Mouse (Mus musculus) CH12.LX (cell line): ENCODE results near the gene Pi16. TPM values are rescaled to one million over a fixed set of nuclear protein-coding genes. Genes with fewer than 3 reads are reported as not detected.
A peak's percentile ranks its signal among the peaks of the same experiment; 100 is the strongest.

Experiments
- DNase-seq: peaks from one replicate; pipeline ENCODE4 v3.0.0-alpha.2; 2013; ENCODE audit errors: extremely low read depth
- H3K27ac ChIP-seq: 2 replicates; pipeline ENCODE4 v1.5.1; 2012; ENCODE audit warnings: low read depth, mild to moderate bottlenecking, control low read depth, moderate library complexity; ENCODE audit not compliant: insufficient read depth
- H3K27me3 ChIP-seq: replicated peaks from 2 replicates; pipeline ENCODE3; 2012; ENCODE audit warnings: inconsistent platforms
- H3K36me3 ChIP-seq, 2 experiments: replicated peaks in 1 of 2; 2 replicates each; pipeline versions ENCODE3 to v1.6.1; 2012; ENCODE audit warnings: inconsistent platforms in 1 of 2, low read length in 1 of 2, mild to moderate bottlenecking in 1 of 2, mixed read lengths in 1 of 2, moderate library complexity in 1 of 2; ENCODE audit not compliant: control insufficient read depth in 1 of 2, insufficient read depth in 1 of 2
- H3K4me1 ChIP-seq, 2 experiments: 2 replicates each; pipeline ENCODE4 v1.6.1; 2012; ENCODE audit warnings: inconsistent platforms in 1 of 2, moderate library complexity in 1 of 2; ENCODE audit not compliant: insufficient read depth in 2 of 2, control insufficient read depth in 1 of 2
- H3K4me2 ChIP-seq: 2 replicates; pipeline ENCODE4 v1.6.1; 2012; ENCODE audit warnings: low read depth, mild to moderate bottlenecking, control low read depth; ENCODE audit not compliant: poor library complexity, insufficient read depth, severe bottlenecking
- H3K4me3 ChIP-seq, 3 experiments: fragments of 150-350 bp in 1 of 3; sonication (generic) in 1 of 3; replicated peaks in 1 of 3; 2 replicates each; pipeline versions ENCODE3 to v1.5.1; 2011 to 2012; ENCODE audit warnings: low read depth in 2 of 3, low read length in 2 of 3, mild to moderate bottlenecking in 2 of 3, moderate library complexity in 2 of 3, control low read depth in 1 of 3, improper control_type of control experiment in 1 of 3, inconsistent platforms in 1 of 3, mixed read lengths in 1 of 3; ENCODE audit not compliant: poor library complexity in 1 of 3
- H3K79me2 ChIP-seq: replicated peaks from 2 replicates; pipeline ENCODE4 v1.6.1; 2012; ENCODE audit warnings: mild to moderate bottlenecking, moderate library complexity; ENCODE audit not compliant: control insufficient read depth, poor library complexity, insufficient read depth, severe bottlenecking; ENCODE audit errors: extremely low read depth
- H3K9ac ChIP-seq: 2 replicates; pipeline ENCODE4 v1.6.1; 2012; ENCODE audit warnings: low read depth, mild to moderate bottlenecking, control low read depth, moderate library complexity; ENCODE audit not compliant: insufficient read depth
- H3K9me3 ChIP-seq: replicated peaks from 2 replicates; pipeline ENCODE3; 2012; ENCODE audit warnings: low read length, inconsistent platforms, mixed read lengths
- CHD1 ChIP-seq: IDR thresholded peaks from 2 replicates; pipeline ENCODE4 v1.6.1; 2012; ENCODE audit warnings: low read depth, low read length, improper control_type of control experiment, inconsistent platforms
- CHD2 ChIP-seq: IDR thresholded peaks from 2 replicates; pipeline ENCODE4 v1.6.1; 2011; ENCODE audit warnings: low read length, improper control_type of control experiment
- CTCF ChIP-seq, 2 experiments: IDR thresholded peaks in 1 of 2; conservative IDR thresholded peaks in 1 of 2; 2 replicates each; pipeline ENCODE4 v1.5.1; 2011 to 2012; ENCODE audit warnings: low read depth in 2 of 2, low read length in 2 of 2, improper control_type of control experiment in 1 of 2, inconsistent platforms in 1 of 2, mild to moderate bottlenecking in 1 of 2, moderate library complexity in 1 of 2
- EP300 ChIP-seq: IDR thresholded peaks from 2 replicates; pipeline ENCODE4 v1.6.1; 2011; ENCODE audit warnings: low read length, improper control_type of control experiment
- ETS1 ChIP-seq: conservative IDR thresholded peaks from 2 replicates; pipeline ENCODE4 v1.6.1; 2012; ENCODE audit warnings: low read depth, mild to moderate bottlenecking, inconsistent platforms, low read length, improper control_type of control experiment, moderate library complexity
- GABPA ChIP-seq: IDR thresholded peaks from 2 replicates; pipeline ENCODE4 v1.6.1; 2012; ENCODE audit warnings: low read depth, low read length, improper control_type of control experiment, inconsistent platforms; ENCODE audit not compliant: insufficient replicate concordance
- HCFC1 ChIP-seq: IDR thresholded peaks from 2 replicates; pipeline ENCODE4 v1.6.1; 2012; ENCODE audit warnings: low read depth, mild to moderate bottlenecking, inconsistent platforms, low read length, improper control_type of control experiment
- KAT2A ChIP-seq: IDR thresholded peaks from 2 replicates; pipeline ENCODE4 v1.6.1; 2012; ENCODE audit warnings: low read length, improper control_type of control experiment, inconsistent platforms; ENCODE audit not compliant: insufficient replicate concordance
- MAFK ChIP-seq: IDR thresholded peaks from 2 replicates; pipeline ENCODE4 v1.6.1; 2011; ENCODE audit warnings: low read length, improper control_type of control experiment; ENCODE audit not compliant: insufficient replicate concordance
- MAZ ChIP-seq: IDR thresholded peaks from 2 replicates; pipeline ENCODE4 v1.6.1; 2012; ENCODE audit warnings: low read depth, mild to moderate bottlenecking, inconsistent platforms, low read length, improper control_type of control experiment, moderate library complexity
- MEF2A ChIP-seq: IDR thresholded peaks from 2 replicates; pipeline ENCODE4 v1.6.1; 2014; ENCODE audit warnings: low read depth, mild to moderate bottlenecking, inconsistent platforms, low read length, improper control_type of control experiment, borderline replicate concordance
- MXI1 ChIP-seq: IDR thresholded peaks from 2 replicates; pipeline ENCODE4 v1.6.1; 2011; ENCODE audit warnings: mild to moderate bottlenecking, low read depth, low read length, improper control_type of control experiment
- MYC ChIP-seq: IDR thresholded peaks from 2 replicates; pipeline ENCODE4 v1.6.1; 2011; ENCODE audit warnings: low read depth, mild to moderate bottlenecking, improper control_type of control experiment, low read length
- NRF1 ChIP-seq: IDR thresholded peaks from 2 replicates; pipeline ENCODE4 v1.6.1; 2014; ENCODE audit warnings: low read depth, mild to moderate bottlenecking, inconsistent platforms, low read length, improper control_type of control experiment, moderate library complexity
- PAX5 ChIP-seq: IDR thresholded peaks from 2 replicates; pipeline ENCODE4 v1.6.1; 2012; ENCODE audit warnings: low read length, inconsistent platforms, mixed read lengths
- POLR2A ChIP-seq: IDR thresholded peaks from 2 replicates; pipeline ENCODE4 v1.6.1; 2011; ENCODE audit warnings: low read depth, mild to moderate bottlenecking, improper control_type of control experiment, low read length
- POLR2AphosphoS2 ChIP-seq: IDR thresholded peaks from 2 replicates; pipeline ENCODE4 v1.6.1; 2011; ENCODE audit warnings: low read depth, low read length, improper control_type of control experiment
- RAD21 ChIP-seq: IDR thresholded peaks from 2 replicates; pipeline ENCODE4 v1.6.1; 2011; ENCODE audit warnings: low read depth, mild to moderate bottlenecking, low read length, improper control_type of control experiment, moderate library complexity
- RCOR1 ChIP-seq: conservative IDR thresholded peaks from 2 replicates; pipeline ENCODE4 v1.6.1; 2012; ENCODE audit warnings: low read depth, mild to moderate bottlenecking, inconsistent platforms, low read length, improper control_type of control experiment
- SIN3A ChIP-seq: IDR thresholded peaks from 2 replicates; pipeline ENCODE4 v1.6.1; 2012; ENCODE audit warnings: low read length, improper control_type of control experiment, inconsistent platforms
- SMC3 ChIP-seq: IDR thresholded peaks from 2 replicates; pipeline ENCODE4 v1.6.1; 2011; ENCODE audit warnings: low read depth, low read length, improper control_type of control experiment
- TBP ChIP-seq: conservative IDR thresholded peaks from 2 replicates; pipeline ENCODE4 v1.6.1; 2011; ENCODE audit warnings: low read depth, low read length, improper control_type of control experiment
- TCF12 ChIP-seq: IDR thresholded peaks from 2 replicates; pipeline ENCODE4 v1.6.1; 2014; ENCODE audit warnings: low read depth, mild to moderate bottlenecking, inconsistent platforms, low read length, improper control_type of control experiment
- UBTF ChIP-seq: IDR thresholded peaks from 2 replicates; pipeline ENCODE4 v1.6.1; 2012; ENCODE audit warnings: low read depth, mild to moderate bottlenecking, inconsistent platforms, low read length, improper control_type of control experiment, moderate library complexity
- USF1 ChIP-seq: IDR thresholded peaks from 2 replicates; pipeline ENCODE4 v1.6.1; 2014; ENCODE audit warnings: low read depth, mild to moderate bottlenecking, inconsistent platforms, low read length, improper control_type of control experiment
- USF2 ChIP-seq: conservative IDR thresholded peaks from 2 replicates; pipeline ENCODE4 v1.6.1; 2011; ENCODE audit warnings: low read depth, low read length, improper control_type of control experiment
- ZC3H11A ChIP-seq: IDR thresholded peaks from 2 replicates; pipeline ENCODE4 v1.6.1; 2012; ENCODE audit warnings: low read depth, mild to moderate bottlenecking, inconsistent platforms, low read length, improper control_type of control experiment
- ZKSCAN1 ChIP-seq: IDR thresholded peaks from 2 replicates; pipeline ENCODE4 v1.6.1; 2012; ENCODE audit warnings: low read depth, inconsistent platforms, low read length, improper control_type of control experiment, borderline replicate concordance
- ZMIZ1 ChIP-seq: IDR thresholded peaks from 2 replicates; pipeline ENCODE4 v1.6.1; 2012; ENCODE audit warnings: low read depth, mild to moderate bottlenecking, inconsistent platforms, low read length, improper control_type of control experiment
- ZNF384 ChIP-seq: IDR thresholded peaks from 2 replicates; pipeline ENCODE4 v1.6.1; 2012; ENCODE audit warnings: low read depth, low read length, improper control_type of control experiment, inconsistent platforms
- dilution Hi-C: fragments of 300-500 bp; cut with MboI; formaldehyde crosslinking; loops from 2 replicates; pipeline ENCODE4 v1.14.3; 2020; ENCODE audit warnings: low sequenced_read_pairs; ENCODE audit not compliant: extremely low pct_unique_long_range_greater_than_20kb, extremely low pct_ligation_motif_present
- in situ Hi-C: fragments of 300-500 bp; cut with MboI; formaldehyde crosslinking; loops from 3 replicates; pipeline ENCODE4 v1.14.3; 2019; ENCODE audit warnings: low sequenced_read_pairs, low pct_ligation_motif_present, low pct_unique_long_range_greater_than_20kb, mixed read lengths
- polyA plus RNA-seq: library from polyadenylated mRNA; unstranded; fragments of >175 nt; gene quantifications from 2 replicates; pipeline ENCODE4 v1.2.1, GENCODE M21; 2012; ENCODE audit warnings: low read depth; ENCODE audit not compliant: insufficient read length
- total RNA-seq, 2 experiments: library from RNA; depleted of rRNA; stranded (reverse); fragments of 300-350 nt in 1 of 2; fragments of >200 nt in 1 of 2; gene quantifications; 2 replicates each; pipeline ENCODE4 v1.2.3; 2012 to 2014

Gene Pi16
- total and polyA plus RNA-seq, 3 experiments, result 0.13 TPM; not detected in 2

GRCm38 (mm10) chr17:29347126-29347644 is 29.7 kb downstream of the Pi16 start:
- peak overlapping the region; percentile 88 for H3K9ac ChIP-seq
- H3K27me3 ChIP-seq, result no peaks in the 10 kb centered on the region
- no peaks in the 10 kb centered on the region for H3K9me3 ChIP-seq
- dilution Hi-C loops (no loop called here), in situ Hi-C loops (no loop called here)
- TF ChIP-seq CHD1 (0 out of 2 replicates have a peak, but pooled peaks have one; percentile 18), ETS1 (no peak), POLR2AphosphoS2 (no peak)
- H3K4me1 ChIP-seq, result peaks cover 10 to 35% of the 10 kb centered on the region in 2 experiments
- peak overlapping the region; percentile 4; the same call in 1 of the 2 replicates for H3K27ac ChIP-seq
- DNase-seq, result no peak
- peak overlapping the region; percentile 85 to 99 (median 96) for H3K4me3 ChIP-seq
- peaks cover 19% of the 10 kb centered on the region for H3K79me2 ChIP-seq
- peaks cover 19 to 32% of the 10 kb centered on the region in 2 experiments for H3K36me3 ChIP-seq
- peak overlapping the region; percentile 83 for H3K4me2 ChIP-seq

- in situ Hi-C loops (no loop called here), dilution Hi-C loops (no loop called here)
- H3K27me3 ChIP-seq, result no peaks in the 10 kb centered on the region
- peak within 1 kb of the TSS; percentile 85 to 99 (median 96) for H3K4me3 ChIP-seq
- peak within 1 kb of the TSS; percentile 4; the same call in 1 of the 2 replicates for H3K27ac ChIP-seq
- H3K79me2 ChIP-seq, result peaks cover 19% of the 10 kb centered on the region
- peak within 1 kb of the TSS; percentile 83 for H3K4me2 ChIP-seq
- H3K9ac ChIP-seq, result peak within 1 kb of the TSS; percentile 88
- peaks cover 6 to 29% of the 10 kb centered on the region in 2 experiments for H3K4me1 ChIP-seq
- no peaks in the 10 kb centered on the region for H3K9me3 ChIP-seq
- peak; percentile 97 for DNase-seq
- peaks cover 15 to 27% of the 10 kb centered on the region in 2 experiments for H3K36me3 ChIP-seq
- TF ChIP-seq TCF12, result peak; percentile 91
- TF ChIP-seq ZKSCAN1, result no peak
- TF ChIP-seq NRF1, result peak; percentile 47; the same call in 1 of the 2 replicates
- no peak for TF ChIP-seq EP300
- TF ChIP-seq MXI1, result peak; percentile 85
- TF ChIP-seq MYC, result peak; percentile 67; the same call in 1 of the 2 replicates
- 0 out of 2 replicates have a peak, but pooled peaks have one; percentile 58 for TF ChIP-seq KAT2A
- 0 out of 2 replicates have a peak, but pooled peaks have one; percentile 15 for TF ChIP-seq UBTF
- no peak for TF ChIP-seq PAX5
- no peak for TF ChIP-seq CHD1
- no peak for TF ChIP-seq RCOR1
- peak; percentile 58; the same call in 1 of the 2 replicates for TF ChIP-seq POLR2AphosphoS2
- TF ChIP-seq MAZ, result 0 out of 2 replicates have a peak, but pooled peaks have one; percentile 45
- TF ChIP-seq ZNF384, result no peak
- TF ChIP-seq CHD2, result 0 out of 2 replicates have a peak, but pooled peaks have one; percentile 25
- no peak for TF ChIP-seq ETS1
- peak; percentile 89 for TF ChIP-seq USF2
- TF ChIP-seq USF1, result peak; percentile 96
- no peak for TF ChIP-seq RAD21
- TF ChIP-seq MAFK, result no peak
- peak; percentile 72 for TF ChIP-seq HCFC1
- no peak for TF ChIP-seq CTCF (conservative IDR thresholded peaks at IDR 0.05 in 1 of 2, IDR thresholded peaks at IDR 0.05 in 1 of 2; ENCODE audit: low read depth in 2 of 2, low read length in 2 of 2)
- no peak for TF ChIP-seq ZC3H11A
- TF ChIP-seq SIN3A, result peak; percentile 74
- peak; percentile 85 for TF ChIP-seq POLR2A
- TF ChIP-seq TBP, result peak; percentile 50; the same call in 1 of the 2 replicates
- TF ChIP-seq MEF2A, result 0 out of 2 replicates have a peak, but pooled peaks have one; percentile 9
- no peak for TF ChIP-seq GABPA
- TF ChIP-seq ZMIZ1, result peak; percentile 85
- TF ChIP-seq SMC3, result no peak
Observed at GRCm38 (mm10) chr17:29347645-29348256, 30.3 kb downstream of the Pi16 start, which contains the start of gene Mtch1. Mtch1 (minus strand) TSS chr17:29347934.
